ENCODE assay signal across 19 mouse cellular contexts in genomic region chr8:74920691-74921421, GRCm38 (mm10). TPM values are rescaled to one million over a fixed set of nuclear protein-coding genes. Genes with fewer than 3 reads are reported as not detected.
A peak's percentile ranks its signal among the peaks of the same experiment; 100 is the strongest.
DNase-seq lines count a peak whose midpoint lies in the region; ATAC-seq lines count a peak whose summit lies in the region.
"Had no signal": no experiment of that assay in that cellular context is flagged by ENCODE, and none has a peak within 500 bp of the region (broad histone marks: within the 10 kb centered on the region; RNA-seq: fewer than 3 reads in every experiment).

No protein-coding gene starts in this region.

- DNase-seq in cerebellum, adult 11-12 months, result no peak
- peak; percentile 42 to 81 for DNase-seq in layer of hippocampus, adult 18-20 months (ENCODE audit: low spot score in 2 of 2)
- no peak for DNase-seq in layer of hippocampus, postnatal 10 days (ENCODE audit: low spot score in 2 of 2)
- peak; percentile 42 for DNase-seq in right cerebral cortex, postnatal 25 days
- DNase-seq in right cerebral cortex, postnatal 14 days, result no peak
- DNase-seq in B cell, adult 2 months, result no peak
- DNase-seq in kidney, adult 18-20 months, result no peak
- DNase-seq: adrenal gland, postnatal 10 days; cerebellum, adult 9-10 months; gastrocnemius, postnatal 25 days; kidney, adult 11 months; kidney, postnatal 25 days; thymus, adult 2 months had no signal

- peak; percentile 22; the same call in 1 of the 2 replicates for ATAC-seq in cerebellum, adult (ENCODE audit: insufficient number of reproducible peaks, low FRiP score, low TSS enrichment)
- ATAC-seq: forebrain, embryonic 13.5 days; lung, postnatal 0 days had no signal

RNA-seq across cellular contexts. Expression of gene Isx, which starts 47.9 kb away (rescaled TPM):
- total RNA-seq in layer of hippocampus, adult 18-20 months (2021), result not detected
- not detected for total RNA-seq in layer of hippocampus, postnatal 10 days (2021)
- total RNA-seq: CH12.LX; gastrocnemius, postnatal 25 days; megakaryocyte, adult 5-6 weeks; monocyte, adult 5-6 weeks had no signal

Comparison
In these comparisons a context has a peak if more than half of its experiments do, and no peak if none do; other contexts are left out.
1. DNase-seq: peak in layer of hippocampus, adult 18-20 months (2 of 2) and right cerebral cortex, postnatal 25 days (single experiment); none in cerebellum, adult 11-12 months (single experiment), layer of hippocampus, postnatal 10 days (0 of 2), right cerebral cortex, postnatal 14 days (single experiment), B cell, adult 2 months (0 of 2) and kidney, adult 18-20 months (single experiment).